ENCODE assay signal across 17 mouse cellular contexts in the genomic region with DNA sequence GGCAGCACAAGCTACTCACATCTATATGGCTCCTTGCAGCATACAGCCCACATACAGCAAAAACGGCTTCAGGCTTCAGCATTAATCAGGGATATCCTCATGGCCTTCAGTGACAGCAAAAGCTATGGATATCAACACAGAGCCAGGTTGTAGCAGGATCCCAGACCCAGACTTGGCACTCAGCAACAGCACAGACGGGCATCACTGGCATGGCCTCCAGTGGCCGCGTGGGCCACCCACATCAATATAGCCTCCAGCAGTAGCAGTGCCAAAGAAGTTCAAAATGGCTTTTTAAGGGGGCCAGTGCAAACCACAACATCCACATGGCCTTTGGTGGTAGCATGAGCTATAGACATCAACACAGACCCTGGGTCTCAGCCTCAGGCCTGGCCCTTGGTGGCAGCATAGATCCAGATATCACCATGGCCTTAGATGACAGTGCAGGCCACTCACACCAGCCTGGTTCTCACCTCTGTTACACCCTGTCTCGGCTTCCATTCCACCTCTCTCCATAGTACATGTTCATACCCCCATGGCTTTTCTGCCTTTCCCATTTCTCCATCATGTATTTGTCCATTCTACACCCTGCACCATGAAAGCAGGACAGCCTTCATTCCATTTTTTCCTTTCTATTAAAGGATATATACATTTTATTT. TPM values are rescaled to one million over a fixed set of nuclear protein-coding genes. Genes with fewer than 3 reads are reported as not detected.
DNase-seq lines count a peak whose midpoint lies in the region; ATAC-seq and TF ChIP-seq lines count a peak whose summit lies in the region.
"Had no signal": no experiment of that assay in that cellular context is flagged by ENCODE, and none has a peak within 500 bp of the region (broad histone marks: within the 10 kb centered on the region; RNA-seq: fewer than 3 reads in every experiment).

No protein-coding gene starts in this region.

- TF ChIP-seq CTCF in midbrain, postnatal 0 days (IDR thresholded peaks at IDR 0.05) = no peak

- no peaks in the 10 kb centered on the region for H3K36me3 ChIP-seq in forebrain, embryonic 10.5 days (replicated peaks)
- H3K36me3 ChIP-seq in forebrain, embryonic 11.5 days (ENCODE audit: control insufficient read depth, insufficient read depth, low read length) = no peaks in the 10 kb centered on the region
- H3K36me3 ChIP-seq in forebrain, embryonic 14.5 days (ENCODE audit: control insufficient read depth, insufficient read depth, low read length) = no peaks in the 10 kb centered on the region
- no peaks in the 10 kb centered on the region for H3K36me3 ChIP-seq in hindbrain, embryonic 16.5 days (ENCODE audit: control insufficient read depth, insufficient read depth, low read length)
- H3K36me3 ChIP-seq in midbrain, postnatal 0 days (ENCODE audit: insufficient read depth, low read length) = no peaks in the 10 kb centered on the region
- H3K36me3 ChIP-seq: embryonic facial prominence, embryonic 10.5 days had no signal

- 92% methylated on average over 5 of the region's 5 CpGs for WGBS in forebrain, embryonic 10.5 days
- WGBS in forebrain, embryonic 11.5 days = 87% methylated on average over 5 of the region's 5 CpGs
- 71% methylated on average over 5 of the region's 5 CpGs for WGBS in forebrain, embryonic 14.5 days
- WGBS in hindbrain, embryonic 16.5 days = 79% methylated on average over 5 of the region's 5 CpGs
- WGBS in midbrain, postnatal 0 days = 76% methylated on average over 5 of the region's 5 CpGs

- no peak overlapping the region for H3K9ac ChIP-seq in forebrain, embryonic 11.5 days (ENCODE audit: low read length)
- no peak overlapping the region for H3K9ac ChIP-seq in forebrain, embryonic 14.5 days (ENCODE audit: low read length)
- H3K9ac ChIP-seq in hindbrain, embryonic 16.5 days (ENCODE audit: low read depth, low read length) = no peak overlapping the region
- no peak overlapping the region for H3K9ac ChIP-seq in midbrain, postnatal 0 days (replicated peaks; ENCODE audit: low read length, poor library complexity, severe bottlenecking)

- no peak for DNase-seq in forebrain, embryonic 10.5 days (ENCODE audit: extremely low spot score, low spot score)
- DNase-seq in forebrain, embryonic 11.5 days (ENCODE audit: low spot score) = no peak
- peak; percentile 40 for DNase-seq in forebrain, embryonic 14.5 days (ENCODE audit: low spot score)
- DNase-seq in midbrain, postnatal 0 days (ENCODE audit: low spot score) = peak; percentile 44
- no peak for DNase-seq in frontal cortex, postnatal 10 days (ENCODE audit: low spot score in 2 of 2)
- DNase-seq in urinary bladder, postnatal 10 days (ENCODE audit: low spot score) = no peak
- DNase-seq: B cell, adult 2 months; gastrocnemius, postnatal 10 days; heart, postnatal 14 days; kidney, postnatal 10 days; liver; lung, adult 2 months; thymus, postnatal 25 days had no signal

- H3K9me3 ChIP-seq in forebrain, embryonic 10.5 days = no peaks in the 10 kb centered on the region
- no peaks in the 10 kb centered on the region for H3K9me3 ChIP-seq in forebrain, embryonic 11.5 days (ENCODE audit: control insufficient read depth, low read length)
- no peaks in the 10 kb centered on the region for H3K9me3 ChIP-seq in forebrain, embryonic 14.5 days (replicated peaks; ENCODE audit: control insufficient read depth, low read length)
- no peaks in the 10 kb centered on the region for H3K9me3 ChIP-seq in hindbrain, embryonic 16.5 days (ENCODE audit: control insufficient read depth, low read length)
- H3K9me3 ChIP-seq in midbrain, postnatal 0 days (ENCODE audit: low read length) = no peaks in the 10 kb centered on the region
- H3K9me3 ChIP-seq: embryonic facial prominence, embryonic 10.5 days had no signal

- peak overlapping the region; percentile 35; the same call in 1 of the 2 replicates for H3K27ac ChIP-seq in forebrain, embryonic 10.5 days
- no peak overlapping the region for H3K27ac ChIP-seq in forebrain, embryonic 11.5 days (ENCODE audit: low read depth, low read length)
- peak overlapping the region; percentile 68 for H3K27ac ChIP-seq in forebrain, embryonic 14.5 days (ENCODE audit: low read depth, low read length)
- H3K27ac ChIP-seq in hindbrain, embryonic 16.5 days (ENCODE audit: low read depth, low read length) = peak overlapping the region; percentile 44; the same call in 1 of the 2 replicates
- H3K27ac ChIP-seq in midbrain, postnatal 0 days (ENCODE audit: low read depth, low read length) = peak overlapping the region; percentile 81
- H3K27ac ChIP-seq: embryonic facial prominence, embryonic 10.5 days had no signal

- H3K27me3 ChIP-seq in forebrain, embryonic 10.5 days (ENCODE audit: poor library complexity, severe bottlenecking) = peaks cover 13% of the 10 kb centered on the region; the same call in 1 of the 2 replicates
- H3K27me3 ChIP-seq in forebrain, embryonic 11.5 days (ENCODE audit: control insufficient read depth, insufficient read depth, low read length) = no peaks in the 10 kb centered on the region
- H3K27me3 ChIP-seq in forebrain, embryonic 14.5 days (replicated peaks; ENCODE audit: control insufficient read depth, insufficient read depth, low read length) = no peaks in the 10 kb centered on the region
- H3K27me3 ChIP-seq in hindbrain, embryonic 16.5 days (replicated peaks; ENCODE audit: control insufficient read depth, insufficient read depth, low read length) = no peaks in the 10 kb centered on the region; the same call in 1 of the 2 replicates
- H3K27me3 ChIP-seq in midbrain, postnatal 0 days (ENCODE audit: insufficient read depth, low read length) = no peaks in the 10 kb centered on the region

- H3K4me1 ChIP-seq in forebrain, embryonic 10.5 days = peaks cover 43% of the 10 kb centered on the region
- H3K4me1 ChIP-seq in forebrain, embryonic 11.5 days (replicated peaks; ENCODE audit: control insufficient read depth, insufficient read depth, low read length) = peaks cover 13% of the 10 kb centered on the region; the same call in 1 of the 2 replicates
- H3K4me1 ChIP-seq in forebrain, embryonic 14.5 days (ENCODE audit: control insufficient read depth, insufficient read depth, low read length) = peaks cover 34% of the 10 kb centered on the region
- peaks cover 7% of the 10 kb centered on the region for H3K4me1 ChIP-seq in hindbrain, embryonic 16.5 days (ENCODE audit: control insufficient read depth, insufficient read depth, low read depth, low read length)
- 0 out of 2 replicates have a peak, but pooled peaks cover 10% of the 10 kb centered on the region for H3K4me1 ChIP-seq in midbrain, postnatal 0 days (ENCODE audit: insufficient read depth, low read length)

- H3K4me2 ChIP-seq in forebrain, embryonic 11.5 days (ENCODE audit: low read depth, low read length, severe bottlenecking) = no peak overlapping the region
- H3K4me2 ChIP-seq in forebrain, embryonic 14.5 days (ENCODE audit: low read length) = no peak overlapping the region
- no peak overlapping the region for H3K4me2 ChIP-seq in hindbrain, embryonic 16.5 days (ENCODE audit: low read length)
- no peak overlapping the region for H3K4me2 ChIP-seq in midbrain, postnatal 0 days (ENCODE audit: low read depth, low read length, poor library complexity, severe bottlenecking)

- no peak for ATAC-seq in forebrain, embryonic 11.5 days (replicated peaks; ENCODE audit: low FRiP score)
- peak; percentile 14; the same call in 1 of the 2 replicates for ATAC-seq in forebrain, embryonic 14.5 days
- peak; percentile 52 for ATAC-seq in hindbrain, embryonic 16.5 days
- peak; percentile 53 for ATAC-seq in midbrain, postnatal 0 days (ENCODE audit: low FRiP score)
- ATAC-seq: intestine, postnatal 0 days had no signal

- no peak overlapping the region for H3K4me3 ChIP-seq in forebrain, embryonic 10.5 days
- H3K4me3 ChIP-seq in forebrain, embryonic 11.5 days (ENCODE audit: low read depth, low read length) = no peak overlapping the region
- no peak overlapping the region for H3K4me3 ChIP-seq in forebrain, embryonic 14.5 days (ENCODE audit: low read depth, low read length)
- no peak overlapping the region for H3K4me3 ChIP-seq in hindbrain, embryonic 16.5 days (ENCODE audit: low read length)
- H3K4me3 ChIP-seq in midbrain, postnatal 0 days (ENCODE audit: low read depth, low read length) = no peak overlapping the region
- H3K4me3 ChIP-seq: embryonic facial prominence, embryonic 10.5 days; erythroblast, embryonic 14.5 days had no signal

RNA-seq across cellular contexts. Expression of gene Parp11, which starts 7.0 kb away (rescaled TPM):
- polyA plus RNA-seq in forebrain, embryonic 10.5 days (2016; fragmentation: Nextera tagmentation; extraction: Ambion mirVana) = 35.3 and 38.8 TPM in 2 replicates
- polyA plus RNA-seq in forebrain, embryonic 11.5 days (2014; fragmentation: Nextera tagmentation; extraction: Ambion mirVana) = 59.2 and 60.7 TPM in 2 replicates
- 83.3 and 90.2 TPM in 2 replicates for polyA plus RNA-seq in forebrain, embryonic 14.5 days (2014; fragmentation: Nextera tagmentation; extraction: Ambion mirVana)
- polyA plus RNA-seq in hindbrain, embryonic 16.5 days (2015; fragmentation: Nextera tagmentation; extraction: Ambion mirVana) = 69.2 and 80.6 TPM in 2 replicates
- 68.5 and 73.2 TPM in 2 replicates for total RNA-seq in midbrain, postnatal 0 days (2014; rRNA removed)
- polyA plus RNA-seq in midbrain, postnatal 0 days (2015; fragmentation: Nextera tagmentation; extraction: Ambion mirVana) = 51.5 and 57.2 TPM in 2 replicates

Comparison
In these comparisons a context has a peak if more than half of its experiments do, and no peak if none do; other contexts are left out.
1. DNase-seq: peak in forebrain, embryonic 14.5 days (single experiment) and midbrain, postnatal 0 days (single experiment); none in forebrain, embryonic 10.5 days (single experiment), forebrain, embryonic 11.5 days (single experiment), frontal cortex, postnatal 10 days (0 of 2) and urinary bladder, postnatal 10 days (single experiment).